Mouse (Mus musculus) C2C12 (cell line): ENCODE data around the gene Cplx3. TPM values are rescaled to one million over a fixed set of nuclear protein-coding genes. Genes with fewer than 3 reads are reported as not detected.

ENCODE experiments used
- H3K27me3 ChIP-seq: one replicate; pipeline ENCODE4 v1.6.1; 2011; ENCODE audit not compliant: control insufficient read depth, insufficient read depth, insufficient read length
- H3K36me3 ChIP-seq: one replicate; pipeline ENCODE4 v1.6.1; 2011; ENCODE audit not compliant: control insufficient read depth, insufficient read depth
- H3K4me3 ChIP-seq: one replicate; pipeline ENCODE4 v1.5.1; 2011; ENCODE audit warnings: mild to moderate bottlenecking, control low read depth; ENCODE audit not compliant: poor library complexity, insufficient read depth, severe bottlenecking
- H3K79me2 ChIP-seq: one replicate; pipeline ENCODE4 v1.6.1; 2011; ENCODE audit not compliant: control insufficient read depth, insufficient read depth
- H3K79me3 ChIP-seq: one replicate; pipeline ENCODE4 v1.6.1; 2011; ENCODE audit warnings: low read depth, control low read depth
- H3ac ChIP-seq: one replicate; pipeline ENCODE3; 2011; ENCODE audit warnings: low read depth; ENCODE audit not compliant: control insufficient read depth, insufficient read length
- CEBPB ChIP-seq: IDR thresholded peaks from one replicate; pipeline ENCODE4 v1.6.1; 2011; ENCODE audit warnings: low read depth, mild to moderate bottlenecking, control low read depth, moderate library complexity
- CTCF ChIP-seq: IDR thresholded peaks from one replicate; pipeline ENCODE4 v1.5.1; 2011; ENCODE audit not compliant: control insufficient read depth, insufficient read depth, insufficient read length
- FOSL1 ChIP-seq: IDR thresholded peaks from one replicate; pipeline ENCODE4 v1.8.0; 2011; ENCODE audit warnings: mild to moderate bottlenecking, low read length; ENCODE audit not compliant: poor library complexity, insufficient read depth, severe bottlenecking
- MAX ChIP-seq: IDR thresholded peaks from one replicate; pipeline ENCODE4 v1.6.1; 2011; ENCODE audit warnings: mild to moderate bottlenecking, control low read depth
- MYOD1 ChIP-seq: IDR thresholded peaks from one replicate; pipeline ENCODE4 v1.6.1; 2011; ENCODE audit warnings: low read depth; ENCODE audit not compliant: control insufficient read depth, insufficient read length
- MYOG ChIP-seq: IDR thresholded peaks from one replicate; pipeline ENCODE4 v1.6.1; 2011; ENCODE audit not compliant: control insufficient read depth, insufficient read length; ENCODE audit errors: extremely low read depth
- USF1 ChIP-seq: IDR thresholded peaks from one replicate; pipeline ENCODE4 v1.6.1; 2011; ENCODE audit warnings: low read depth, mild to moderate bottlenecking, control low read depth, moderate library complexity
- polyA plus RNA-seq: library from polyadenylated mRNA; unstranded; fragments of >200 nt; fragmentation: generic; extraction: Trizol; gene quantifications from one replicate; pipeline ENCODE4 v1.2.1, GENCODE M21; 2012; ENCODE audit warnings: missing spikeins

Cplx3 gene
- polyA plus RNA-seq, 1 experiment = 0.06 TPM

- H3K36me3 ChIP-seq = peaks cover 9% of the 10 kb centered on the region
- TF ChIP-seq MYOG (no peak), FOSL1 (no peak), CEBPB (no peak), MAX (no peak), USF1 (no peak), MYOD1 (no peak), CTCF (no peak)
- no peak overlapping the region for H3K4me3 ChIP-seq
- no peaks in the 10 kb centered on the region for H3K79me2 ChIP-seq
- no peak overlapping the region for H3ac ChIP-seq
- H3K27me3 ChIP-seq = no peaks in the 10 kb centered on the region
- no peaks in the 10 kb centered on the region for H3K79me3 ChIP-seq
Measured at GRCm38 (mm10) chr9:57574397-57574796, 31.7 kb downstream of the Cplx3 start.

- peaks cover 29% of the 10 kb centered on the region for H3K79me2 ChIP-seq
- TF ChIP-seq MYOG (no peak), MAX (no peak), CEBPB (no peak), MYOD1 (no peak), USF1 (no peak), CTCF (no peak), FOSL1 (no peak)
- no peaks in the 10 kb centered on the region for H3K27me3 ChIP-seq
- peaks cover 3% of the 10 kb centered on the region for H3K79me3 ChIP-seq
- H3K36me3 ChIP-seq = peaks cover 25% of the 10 kb centered on the region
- H3ac ChIP-seq = no peak overlapping the region
- H3K4me3 ChIP-seq = no peak overlapping the region
Measured at GRCm38 (mm10) chr9:57568500-57568899, 37.6 kb downstream of the Cplx3 start.

- Histone ChIP-seq H3K4me3 (no peak overlapping the region), H3K27me3 (no peaks in the 10 kb centered on the region), H3ac (no peak overlapping the region), H3K79me3 (peaks cover 3% of the 10 kb centered on the region), H3K79me2 (peaks cover 46% of the 10 kb centered on the region), H3K36me3 (peaks cover 25% of the 10 kb centered on the region)
- TF ChIP-seq USF1 (no peak), FOSL1 (no peak), MYOG (no peak), MYOD1 (no peak), MAX (no peak), CTCF (no peak), CEBPB (no peak)
Measured at GRCm38 (mm10) chr9:57566846-57567245, 39.2 kb downstream of the Cplx3 start.

GRCm38 (mm10) chr9:57565741-57566221, 40.3 kb downstream of the Cplx3 start:
- H3K4me3 ChIP-seq = no peak overlapping the region
- H3ac ChIP-seq = no peak overlapping the region
- peaks cover 3% of the 10 kb centered on the region for H3K79me3 ChIP-seq
- H3K27me3 ChIP-seq = no peaks in the 10 kb centered on the region
- H3K36me3 ChIP-seq = peaks cover 22% of the 10 kb centered on the region
- TF ChIP-seq CTCF (no peak), MYOG (no peak), USF1 (no peak), MYOD1 (no peak), FOSL1 (no peak), CEBPB (no peak), MAX (no peak)
- H3K79me2 ChIP-seq = peaks cover 53% of the 10 kb centered on the region

GRCm38 (mm10) chr9:57564609-57565008, 41.5 kb downstream of the Cplx3 start:
- Histone ChIP-seq H3ac (no peak overlapping the region), H3K79me2 (peaks cover 53% of the 10 kb centered on the region), H3K4me3 (no peak overlapping the region), H3K27me3 (no peaks in the 10 kb centered on the region), H3K36me3 (peaks cover 17% of the 10 kb centered on the region), H3K79me3 (peaks cover 3% of the 10 kb centered on the region)
- TF ChIP-seq CEBPB = no peak
- TF ChIP-seq MYOG = no peak
- no peak for TF ChIP-seq USF1
- TF ChIP-seq MAX = no peak
- TF ChIP-seq FOSL1 = no peak
- TF ChIP-seq CTCF = no peak
- no peak for TF ChIP-seq MYOD1

GRCm38 (mm10) chr9:57562896-57563372, 43.1 kb downstream of the Cplx3 start:
- TF ChIP-seq FOSL1 = no peak
- no peak for TF ChIP-seq MYOD1
- no peak for TF ChIP-seq MYOG
- no peak for TF ChIP-seq CTCF
- no peak for TF ChIP-seq CEBPB
- TF ChIP-seq MAX = no peak
- TF ChIP-seq USF1 = no peak

More at GRCm38 (mm10) chr9:57562896-57563372, 43.1 kb downstream of the Cplx3 start:
- peaks cover 2% of the 10 kb centered on the region for H3K36me3 ChIP-seq
- H3K79me3 ChIP-seq = peaks cover 3% of the 10 kb centered on the region
- H3K4me3 ChIP-seq = no peak overlapping the region
- H3K27me3 ChIP-seq = no peaks in the 10 kb centered on the region
- H3K79me2 ChIP-seq = peaks cover 53% of the 10 kb centered on the region
- peak overlapping the region; percentile 6 for H3ac ChIP-seq
